ENCODE assay signal across 10 mouse cellular contexts in the genomic region with DNA sequence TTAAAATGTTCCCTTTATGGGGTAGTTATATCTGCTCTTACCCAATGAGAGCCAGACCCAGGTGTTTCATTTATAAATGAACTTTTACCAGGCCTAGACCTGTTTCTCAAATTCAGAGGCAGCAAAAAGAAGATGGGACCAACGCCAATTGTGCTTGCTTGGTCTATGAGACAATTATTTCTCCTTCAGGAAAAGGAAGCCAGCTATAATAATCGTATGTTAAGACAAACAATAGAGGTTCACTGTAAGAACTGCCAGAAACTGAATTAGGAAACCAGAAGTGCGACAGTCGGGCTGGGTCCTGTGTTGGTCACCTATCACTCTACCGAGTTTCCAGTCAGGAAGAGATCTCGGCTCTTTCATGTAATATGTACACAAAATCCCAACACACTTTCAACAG.
"Had no signal": no experiment of that assay in that cellular context is flagged by ENCODE, and none has a peak within 500 bp of the region (broad histone marks: within the 10 kb centered on the region; RNA-seq: fewer than 3 reads in every experiment).

No protein-coding gene starts in this region.

- H3K9me3 ChIP-seq: limb, embryonic 10.5 days; liver, embryonic 15.5 days; midbrain, embryonic 13.5 days had no signal

- H3K4me1 ChIP-seq: liver, embryonic 15.5 days; midbrain, embryonic 13.5 days had no signal

- H3K4me2 ChIP-seq: liver, embryonic 11.5 days; liver, embryonic 15.5 days; midbrain, embryonic 13.5 days had no signal

- H3K4me3 ChIP-seq: left cerebral cortex, adult 2 months; limb, embryonic 10.5 days; liver, embryonic 15.5 days; midbrain, embryonic 13.5 days had no signal

- H3K27me3 ChIP-seq: liver, embryonic 15.5 days; midbrain, embryonic 13.5 days had no signal

- ATAC-seq: intestine, embryonic 16.5 days; midbrain, embryonic 13.5 days had no signal

- H3K9ac ChIP-seq: liver, embryonic 15.5 days; midbrain, embryonic 13.5 days had no signal

- H3K27ac ChIP-seq: left cerebral cortex, adult 2 months; limb, embryonic 10.5 days; liver, embryonic 15.5 days; midbrain, embryonic 13.5 days had no signal

- DNase-seq: kidney, adult 8-10 months; right cerebral cortex, postnatal 14 days; thymus, adult 2 months; thymus, postnatal 25 days had no signal

- H3K36me3 ChIP-seq: limb, embryonic 10.5 days; liver, embryonic 15.5 days; midbrain, embryonic 13.5 days had no signal
